Mouse (Mus musculus) CH12.LX (cell line): Measurements from ENCODE around the gene Krtdap. TPM values are rescaled to one million over a fixed set of nuclear protein-coding genes. Genes with fewer than 3 reads are reported as not detected.

Experiments used
- DNase-seq: peaks from one replicate; pipeline ENCODE4 v3.0.0-alpha.2; 2013; ENCODE audit errors: extremely low read depth
- H3K27ac ChIP-seq: 2 replicates; pipeline ENCODE4 v1.5.1; 2012; ENCODE audit warnings: low read depth, mild to moderate bottlenecking, control low read depth, moderate library complexity; ENCODE audit not compliant: insufficient read depth
- H3K27me3 ChIP-seq: replicated peaks from 2 replicates; pipeline ENCODE3; 2012; ENCODE audit warnings: inconsistent platforms
- H3K36me3 ChIP-seq, 2 experiments: replicated peaks in 1 of 2; 2 replicates each; pipeline versions ENCODE3 to v1.6.1; 2012; ENCODE audit warnings: inconsistent platforms in 1 of 2, low read length in 1 of 2, mild to moderate bottlenecking in 1 of 2, mixed read lengths in 1 of 2, moderate library complexity in 1 of 2; ENCODE audit not compliant: control insufficient read depth in 1 of 2, insufficient read depth in 1 of 2
- H3K4me1 ChIP-seq, 2 experiments: 2 replicates each; pipeline ENCODE4 v1.6.1; 2012; ENCODE audit warnings: inconsistent platforms in 1 of 2, moderate library complexity in 1 of 2; ENCODE audit not compliant: insufficient read depth in 2 of 2, control insufficient read depth in 1 of 2
- H3K4me2 ChIP-seq: 2 replicates; pipeline ENCODE4 v1.6.1; 2012; ENCODE audit warnings: low read depth, mild to moderate bottlenecking, control low read depth; ENCODE audit not compliant: poor library complexity, insufficient read depth, severe bottlenecking
- H3K4me3 ChIP-seq, 3 experiments: fragments of 150-350 bp in 1 of 3; sonication (generic) in 1 of 3; replicated peaks in 1 of 3; 2 replicates each; pipeline versions ENCODE3 to v1.5.1; 2011 to 2012; ENCODE audit warnings: low read depth in 2 of 3, low read length in 2 of 3, mild to moderate bottlenecking in 2 of 3, moderate library complexity in 2 of 3, control low read depth in 1 of 3, improper control_type of control experiment in 1 of 3, inconsistent platforms in 1 of 3, mixed read lengths in 1 of 3; ENCODE audit not compliant: poor library complexity in 1 of 3
- H3K79me2 ChIP-seq: replicated peaks from 2 replicates; pipeline ENCODE4 v1.6.1; 2012; ENCODE audit warnings: mild to moderate bottlenecking, moderate library complexity; ENCODE audit not compliant: control insufficient read depth, poor library complexity, insufficient read depth, severe bottlenecking; ENCODE audit errors: extremely low read depth
- H3K9ac ChIP-seq: 2 replicates; pipeline ENCODE4 v1.6.1; 2012; ENCODE audit warnings: low read depth, mild to moderate bottlenecking, control low read depth, moderate library complexity; ENCODE audit not compliant: insufficient read depth
- H3K9me3 ChIP-seq: replicated peaks from 2 replicates; pipeline ENCODE3; 2012; ENCODE audit warnings: low read length, inconsistent platforms, mixed read lengths
- CTCF ChIP-seq, 2 experiments: IDR thresholded peaks in 1 of 2; conservative IDR thresholded peaks in 1 of 2; 2 replicates each; pipeline ENCODE4 v1.5.1; 2011 to 2012; ENCODE audit warnings: low read depth in 2 of 2, low read length in 2 of 2, improper control_type of control experiment in 1 of 2, inconsistent platforms in 1 of 2, mild to moderate bottlenecking in 1 of 2, moderate library complexity in 1 of 2
- E2F4 ChIP-seq: IDR thresholded peaks from 2 replicates; pipeline ENCODE4 v1.6.1; 2011; ENCODE audit warnings: low read depth, low read length, improper control_type of control experiment; ENCODE audit not compliant: insufficient replicate concordance
- ELF1 ChIP-seq: IDR thresholded peaks from 2 replicates; pipeline ENCODE4 v1.6.1; 2014; ENCODE audit warnings: low read depth, mild to moderate bottlenecking, inconsistent platforms, low read length, improper control_type of control experiment
- EP300 ChIP-seq: IDR thresholded peaks from 2 replicates; pipeline ENCODE4 v1.6.1; 2011; ENCODE audit warnings: low read length, improper control_type of control experiment
- ETS1 ChIP-seq: conservative IDR thresholded peaks from 2 replicates; pipeline ENCODE4 v1.6.1; 2012; ENCODE audit warnings: low read depth, mild to moderate bottlenecking, inconsistent platforms, low read length, improper control_type of control experiment, moderate library complexity
- IRF4 ChIP-seq: IDR thresholded peaks from 2 replicates; pipeline ENCODE4 v1.6.1; 2014; ENCODE audit warnings: low read depth, mild to moderate bottlenecking, inconsistent platforms, low read length, improper control_type of control experiment
- JUND ChIP-seq: conservative IDR thresholded peaks from 2 replicates; pipeline ENCODE4 v1.6.1; 2011; ENCODE audit warnings: low read depth, low read length, improper control_type of control experiment
- MAX ChIP-seq: IDR thresholded peaks from 2 replicates; pipeline ENCODE4 v1.6.1; 2011; ENCODE audit warnings: low read length, improper control_type of control experiment
- MAZ ChIP-seq: IDR thresholded peaks from 2 replicates; pipeline ENCODE4 v1.6.1; 2012; ENCODE audit warnings: low read depth, mild to moderate bottlenecking, inconsistent platforms, low read length, improper control_type of control experiment, moderate library complexity
- NRF1 ChIP-seq: IDR thresholded peaks from 2 replicates; pipeline ENCODE4 v1.6.1; 2014; ENCODE audit warnings: low read depth, mild to moderate bottlenecking, inconsistent platforms, low read length, improper control_type of control experiment, moderate library complexity
- PAX5 ChIP-seq: IDR thresholded peaks from 2 replicates; pipeline ENCODE4 v1.6.1; 2012; ENCODE audit warnings: low read length, inconsistent platforms, mixed read lengths
- POLR2A ChIP-seq: IDR thresholded peaks from 2 replicates; pipeline ENCODE4 v1.6.1; 2011; ENCODE audit warnings: low read depth, mild to moderate bottlenecking, improper control_type of control experiment, low read length
- RAD21 ChIP-seq: IDR thresholded peaks from 2 replicates; pipeline ENCODE4 v1.6.1; 2011; ENCODE audit warnings: low read depth, mild to moderate bottlenecking, low read length, improper control_type of control experiment, moderate library complexity
- RCOR1 ChIP-seq: conservative IDR thresholded peaks from 2 replicates; pipeline ENCODE4 v1.6.1; 2012; ENCODE audit warnings: low read depth, mild to moderate bottlenecking, inconsistent platforms, low read length, improper control_type of control experiment
- SMC3 ChIP-seq: IDR thresholded peaks from 2 replicates; pipeline ENCODE4 v1.6.1; 2011; ENCODE audit warnings: low read depth, low read length, improper control_type of control experiment
- TCF12 ChIP-seq: IDR thresholded peaks from 2 replicates; pipeline ENCODE4 v1.6.1; 2014; ENCODE audit warnings: low read depth, mild to moderate bottlenecking, inconsistent platforms, low read length, improper control_type of control experiment
- UBTF ChIP-seq: IDR thresholded peaks from 2 replicates; pipeline ENCODE4 v1.6.1; 2012; ENCODE audit warnings: low read depth, mild to moderate bottlenecking, inconsistent platforms, low read length, improper control_type of control experiment, moderate library complexity
- USF1 ChIP-seq: IDR thresholded peaks from 2 replicates; pipeline ENCODE4 v1.6.1; 2014; ENCODE audit warnings: low read depth, mild to moderate bottlenecking, inconsistent platforms, low read length, improper control_type of control experiment
- ZC3H11A ChIP-seq: IDR thresholded peaks from 2 replicates; pipeline ENCODE4 v1.6.1; 2012; ENCODE audit warnings: low read depth, mild to moderate bottlenecking, inconsistent platforms, low read length, improper control_type of control experiment
- ZKSCAN1 ChIP-seq: IDR thresholded peaks from 2 replicates; pipeline ENCODE4 v1.6.1; 2012; ENCODE audit warnings: low read depth, inconsistent platforms, low read length, improper control_type of control experiment, borderline replicate concordance
- ZNF384 ChIP-seq: IDR thresholded peaks from 2 replicates; pipeline ENCODE4 v1.6.1; 2012; ENCODE audit warnings: low read depth, low read length, improper control_type of control experiment, inconsistent platforms
- dilution Hi-C: fragments of 300-500 bp; cut with MboI; formaldehyde crosslinking; loops from 2 replicates; pipeline ENCODE4 v1.14.3; 2020; ENCODE audit warnings: low sequenced_read_pairs; ENCODE audit not compliant: extremely low pct_unique_long_range_greater_than_20kb, extremely low pct_ligation_motif_present
- in situ Hi-C: fragments of 300-500 bp; cut with MboI; formaldehyde crosslinking; loops from 3 replicates; pipeline ENCODE4 v1.14.3; 2019; ENCODE audit warnings: low sequenced_read_pairs, low pct_ligation_motif_present, low pct_unique_long_range_greater_than_20kb, mixed read lengths
- polyA plus RNA-seq: library from polyadenylated mRNA; unstranded; fragments of >175 nt; gene quantifications from 2 replicates; pipeline ENCODE4 v1.2.1, GENCODE M21; 2012; ENCODE audit warnings: low read depth; ENCODE audit not compliant: insufficient read length
- total RNA-seq, 2 experiments: library from RNA; depleted of rRNA; stranded (reverse); fragments of 300-350 nt in 1 of 2; fragments of >200 nt in 1 of 2; gene quantifications; 2 replicates each; pipeline ENCODE4 v1.2.3; 2012 to 2014

Gene Krtdap
- total and polyA plus RNA-seq, 3 experiments: not detected

DNA sequence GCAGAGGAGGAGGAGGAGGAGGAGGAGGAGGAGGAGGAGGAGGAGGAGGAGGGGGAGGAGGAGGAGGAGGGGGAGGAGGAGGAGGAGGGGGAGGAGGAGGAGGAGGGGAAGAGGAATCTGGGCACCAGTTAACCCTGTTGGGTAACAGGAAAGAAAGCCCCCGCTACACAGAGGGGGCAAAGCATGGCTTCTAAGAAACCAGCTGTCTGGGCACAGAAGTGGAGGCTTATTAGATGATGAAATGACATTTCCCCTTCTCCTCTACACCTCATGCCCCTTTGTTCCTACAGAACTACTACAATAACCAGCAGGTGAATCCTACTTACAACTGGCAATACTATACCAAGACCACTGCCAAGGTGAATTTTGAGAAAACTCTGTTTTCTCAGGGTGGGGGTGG, 9.8 kb upstream of the Krtdap start:
- peaks cover 0 to 12% of the 10 kb centered on the region in 2 experiments; a peak in 2 of 4 replicates for H3K4me1 ChIP-seq
- in situ Hi-C loops: no loop called here
- H3K4me2 ChIP-seq: no peak overlapping the region
- no peak for TF ChIP-seq IRF4
- TF ChIP-seq E2F4: no peak
- no peak for TF ChIP-seq PAX5
- TF ChIP-seq ZNF384: no peak
- no peak for TF ChIP-seq EP300
- no peak for TF ChIP-seq UBTF
- no peak for TF ChIP-seq RCOR1
- TF ChIP-seq ZKSCAN1: no peak
- TF ChIP-seq ELF1: no peak
- TF ChIP-seq JUND: no peak
- no peak for TF ChIP-seq POLR2A
- no peak for TF ChIP-seq MAZ
- no peak for TF ChIP-seq TCF12
- H3K9me3 ChIP-seq: no peaks in the 10 kb centered on the region
- no peak overlapping the region for H3K9ac ChIP-seq
- dilution Hi-C loops: no loop called here
- H3K36me3 ChIP-seq: no peaks in the 10 kb centered on the region
- no peak overlapping the region for H3K4me3 ChIP-seq
- H3K79me2 ChIP-seq: no peaks in the 10 kb centered on the region
- DNase-seq: no peak
- H3K27me3 ChIP-seq: peaks cover 10% of the 10 kb centered on the region
- H3K27ac ChIP-seq: no peak overlapping the region

DNA sequence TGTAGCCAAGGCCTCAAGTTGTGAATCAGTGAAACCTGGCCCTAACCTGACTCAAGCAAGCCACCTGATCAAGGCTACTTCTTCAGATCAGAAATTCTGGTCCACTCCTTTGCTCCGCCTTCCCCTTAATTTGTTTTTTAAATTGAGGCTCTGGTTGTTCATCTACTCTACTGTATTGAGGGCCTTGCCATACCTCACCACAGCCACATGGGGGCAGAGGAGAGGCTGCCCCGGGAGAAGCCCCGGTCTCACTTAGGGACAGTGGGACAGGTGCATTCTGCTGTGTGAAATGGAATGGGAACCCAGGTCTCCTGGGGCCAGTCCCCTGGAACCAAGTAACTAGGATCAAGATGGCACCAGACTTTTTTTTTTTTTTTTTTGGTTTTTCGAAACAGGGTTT, 5.9 kb upstream of the Krtdap start:
- Histone ChIP-seq H3K4me1 (peaks cover 0 to 15% of the 10 kb centered on the region in 2 experiments; a peak in 2 of 4 replicates), H3K9me3 (no peaks in the 10 kb centered on the region), H3K4me3 (no peak overlapping the region), H3K36me3 (no peaks in the 10 kb centered on the region), H3K9ac (no peak overlapping the region), H3K79me2 (no peaks in the 10 kb centered on the region), H3K4me2 (no peak overlapping the region), H3K27me3 (peaks cover 4% of the 10 kb centered on the region), H3K27ac (no peak overlapping the region)
- in situ Hi-C loops: no loop called here
- dilution Hi-C loops: no loop called here
- peak; percentile 46 for DNase-seq
- TF ChIP-seq USF1: no peak
- no peak for TF ChIP-seq NRF1
- no peak for TF ChIP-seq EP300
- TF ChIP-seq IRF4: 0 out of 2 replicates have a peak, but pooled peaks have one; percentile 26
- TF ChIP-seq RAD21: peak; percentile 67
- TF ChIP-seq SMC3: peak; percentile 87
- TF ChIP-seq MAX: 0 out of 2 replicates have a peak, but pooled peaks have one; percentile 20
- TF ChIP-seq CTCF (conservative IDR thresholded peaks at IDR 0.05 in 1 of 2, IDR thresholded peaks at IDR 0.05 in 1 of 2; ENCODE audit: low read depth in 2 of 2, low read length in 2 of 2): peak; percentile 68 to 86
- TF ChIP-seq PAX5: no peak
- TF ChIP-seq ELF1: no peak
- TF ChIP-seq ETS1: no peak
- peak; percentile 13; the same call in 1 of the 2 replicates for TF ChIP-seq ZC3H11A
